Mouse (Mus musculus) mouse embryonic stem cell (cell line): ENCODE data around the gene Arf5.

Source experiments
- in situ Hi-C, 2 experiments: fragments of 300-500 bp; cut with MboI; formaldehyde crosslinking; loops; 1 replicate in 1 of 2; 3 replicates in 1 of 2; pipeline ENCODE4 v1.14.3; 2019 to 2020; ENCODE audit warnings: low sequenced_read_pairs in 2 of 2, low pct_unique_long_range_greater_than_20kb in 1 of 2, mixed read lengths in 1 of 2; ENCODE audit not compliant: unreplicated experiment in 1 of 2

Gene Arf5

GRCm38 (mm10) chr6:28474839-28475238 lies 51.5 kb downstream of the Arf5 start, which contains the start of gene Snd1:
Gene Snd1, plus strand, starts transcription at chr6:28475139.
- in situ Hi-C loops = no loop called here
